Mouse (Mus musculus) myocyte (in vitro differentiated cells): ENCODE measurements around the gene Mdm2.

Experiments
- CEBPB ChIP-seq: IDR thresholded peaks from 2 replicates; pipeline ENCODE4 v1.6.1; 2011; ENCODE audit warnings: mild to moderate bottlenecking, moderate library complexity; ENCODE audit not compliant: poor library complexity, insufficient read depth, severe bottlenecking
- MAX ChIP-seq: IDR thresholded peaks from one replicate; pipeline ENCODE4 v1.6.1; 2011; ENCODE audit warnings: low read depth, mild to moderate bottlenecking, control low read depth
- MYOD1 ChIP-seq, 3 experiments: IDR thresholded peaks; one replicate each; pipeline ENCODE4 v1.6.1; 2011; ENCODE audit warnings: control low read depth in 2 of 3, low read depth in 2 of 3, mild to moderate bottlenecking in 2 of 3, moderate library complexity in 1 of 3; ENCODE audit not compliant: insufficient read length in 2 of 3, control insufficient read depth in 1 of 3
- MYOG ChIP-seq, 3 experiments: IDR thresholded peaks; one replicate each; pipeline ENCODE4 v1.6.1; 2011; ENCODE audit warnings: control low read depth in 2 of 3, low read depth in 2 of 3, mild to moderate bottlenecking in 2 of 3; ENCODE audit not compliant: insufficient read length in 2 of 3, control insufficient read depth in 1 of 3, insufficient read depth in 1 of 3
- POLR2A ChIP-seq: IDR thresholded peaks from one replicate; pipeline ENCODE4 v1.6.1; 2011; ENCODE audit warnings: low read depth, mild to moderate bottlenecking, control low read depth, moderate library complexity; ENCODE audit not compliant: insufficient read length
- POLR2AphosphoS2 ChIP-seq: IDR thresholded peaks from one replicate; pipeline ENCODE4 v1.6.1; 2011; ENCODE audit warnings: low read depth, control low read depth; ENCODE audit not compliant: insufficient read length
- SRF ChIP-seq: IDR thresholded peaks from one replicate; pipeline ENCODE4 v1.6.1; 2011; ENCODE audit warnings: low read depth; ENCODE audit not compliant: control insufficient read depth, insufficient read length
- TCF12 ChIP-seq: IDR thresholded peaks from one replicate; pipeline ENCODE4 v1.6.1; 2011; ENCODE audit warnings: mild to moderate bottlenecking, control low read depth; ENCODE audit not compliant: poor library complexity, insufficient read depth, severe bottlenecking
- TCF3 ChIP-seq: IDR thresholded peaks from one replicate; pipeline ENCODE4 v1.6.1; 2011; ENCODE audit warnings: low read depth, control low read depth; ENCODE audit not compliant: insufficient read length
- USF1 ChIP-seq: IDR thresholded peaks from one replicate; pipeline ENCODE4 v1.6.1; 2011; ENCODE audit warnings: low read depth, mild to moderate bottlenecking, control low read depth, moderate library complexity

- TF ChIP-seq CEBPB: no peak
- no peak for TF ChIP-seq POLR2A
- no peak for TF ChIP-seq TCF12
- no peak for TF ChIP-seq MYOD1 (IDR thresholded peaks at IDR 0.05; ENCODE audit: control insufficient read depth in 1 of 3, insufficient read length in 2 of 3, low read depth in 2 of 3)
- no peak for TF ChIP-seq USF1
- TF ChIP-seq MAX: no peak
- no peak for TF ChIP-seq SRF
- TF ChIP-seq POLR2AphosphoS2: no peak
- no peak for TF ChIP-seq MYOG (IDR thresholded peaks at IDR 0.05; ENCODE audit: control insufficient read depth in 1 of 3, insufficient read depth in 1 of 3, insufficient read length in 2 of 3, low read depth in 2 of 3)
- TF ChIP-seq TCF3: no peak
Measured at GRCm38 (mm10) chr10:117707114-117707838, 3.3 kb downstream of the Mdm2 start.
